Mouse (Mus musculus) intestine, embryonic 16.5 days (tissue): ENCODE measurements around the gene Trim62. TPM values are rescaled to one million over a fixed set of nuclear protein-coding genes. Genes with fewer than 3 reads are reported as not detected.

Experiments
- ATAC-seq: fragments of 200-750 bp; cut with Nextera tagmentation; 2 replicates; pipeline ENCODE4 v1.8.0; 2017; ENCODE audit warnings: moderate TSS enrichment, moderate library complexity
- H3K27ac ChIP-seq: fragments of 300-500 bp; sonication (generic); 2 replicates; pipeline ENCODE4 v1.5.1; 2014; ENCODE audit warnings: mild to moderate bottlenecking, low read length
- H3K27me3 ChIP-seq: fragments of 300-500 bp; sonication (generic); replicated peaks from 2 replicates; pipeline ENCODE4 v1.6.1; 2014; ENCODE audit warnings: low read length, control low read depth, mixed read lengths; ENCODE audit not compliant: control insufficient read depth, insufficient read depth
- H3K36me3 ChIP-seq: fragments of 300-500 bp; sonication (generic); 2 replicates; pipeline ENCODE4 v1.6.1; 2014; ENCODE audit warnings: low read length, control low read depth; ENCODE audit not compliant: control insufficient read depth, insufficient read depth
- H3K4me1 ChIP-seq: fragments of 300-500 bp; sonication (generic); 2 replicates; pipeline ENCODE4 v1.6.1; 2014; ENCODE audit warnings: low read length, control low read depth, mixed read lengths; ENCODE audit not compliant: control insufficient read depth, insufficient read depth
- H3K4me2 ChIP-seq: fragments of 300-500 bp; sonication (generic); 2 replicates; pipeline ENCODE4 v1.6.1; 2014; ENCODE audit warnings: low read depth, low read length, control low read depth
- H3K4me3 ChIP-seq: fragments of 300-500 bp; sonication (generic); 2 replicates; pipeline ENCODE4 v1.5.1; 2014; ENCODE audit warnings: mild to moderate bottlenecking, low read length
- H3K9ac ChIP-seq: fragments of 300-500 bp; sonication (generic); 2 replicates; pipeline ENCODE4 v1.6.1; 2014; ENCODE audit warnings: low read depth, low read length
- H3K9me3 ChIP-seq: fragments of 300-500 bp; sonication (generic); 2 replicates; pipeline ENCODE4 v1.6.1; 2016; ENCODE audit warnings: low read length, control low read depth; ENCODE audit not compliant: control insufficient read depth
- WGBS: fragments of 180-500 bp; shearing (Covaris S2); extraction: QIAGEN DNeasy Blood & Tissue Kit; methylation state at CpG from one replicate; pipeline ENCODE4 v1.1.7; 2014; 5-methylcytosine and 5-hydroxymethylcytosine counted together
- polyA plus RNA-seq: library from polyadenylated mRNA; unstranded; fragments of >200 nt; fragmentation: Nextera tagmentation; extraction: Ambion mirVana; gene quantifications from 2 replicates; pipeline ENCODE4 v1.2.1, GENCODE M21; 2015

Trim62 gene
- polyA plus RNA-seq, 1 experiment from 2014 or later: 2.2 TPM

- peaks cover 37% of the 10 kb centered on the region for H3K4me1 ChIP-seq
- WGBS: 85% methylated on average over 14 of the region's 14 CpGs
These were observed 17.1 kb downstream of the Trim62 start for GRCm38 (mm10) chr4:128900484-128900883.

DNA sequence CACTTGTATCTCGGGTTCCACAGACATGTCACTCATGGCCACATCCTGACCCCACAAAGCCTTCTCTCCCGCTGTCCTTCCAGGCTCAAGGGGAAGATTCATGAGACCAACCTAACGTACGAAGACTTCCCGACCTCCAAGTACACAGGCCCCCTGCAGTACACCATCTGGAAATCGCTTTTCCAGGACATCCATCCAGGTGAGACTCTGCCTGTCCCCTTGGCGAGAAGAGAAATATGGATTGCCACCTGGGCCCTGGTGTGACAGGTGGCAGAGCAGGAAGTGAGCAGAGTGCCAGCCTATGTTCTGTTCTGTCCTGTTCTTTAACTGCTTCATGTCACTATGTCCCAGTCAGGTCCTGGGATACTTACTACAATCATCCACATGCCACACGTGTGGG is 19.0 kb downstream of the Trim62 start:
- H3K36me3 ChIP-seq: 0 out of 2 replicates have a peak, but pooled peaks cover 6% of the 10 kb centered on the region
- H3K27ac ChIP-seq: no peak overlapping the region
- no peaks in the 10 kb centered on the region for H3K9me3 ChIP-seq
- H3K4me2 ChIP-seq: no peak overlapping the region
- 90% methylated on average over 8 of the region's 8 CpGs for WGBS
- H3K9ac ChIP-seq: no peak overlapping the region
- H3K4me3 ChIP-seq: no peak overlapping the region
- ATAC-seq: no peak
- peaks cover 37% of the 10 kb centered on the region for H3K4me1 ChIP-seq
- no peaks in the 10 kb centered on the region for H3K27me3 ChIP-seq

More at GRCm38 (mm10) chr4:128900484-128900883, 17.1 kb downstream of the Trim62 start:
- H3K27me3 ChIP-seq: no peaks in the 10 kb centered on the region
- 0 out of 2 replicates have a peak, but pooled peaks cover 6% of the 10 kb centered on the region for H3K36me3 ChIP-seq
- H3K4me3 ChIP-seq: no peak overlapping the region
- H3K4me2 ChIP-seq: no peak overlapping the region
- no peak overlapping the region for H3K27ac ChIP-seq
- no peak overlapping the region for H3K9ac ChIP-seq
- H3K9me3 ChIP-seq: no peaks in the 10 kb centered on the region
- ATAC-seq: no peak

- Histone ChIP-seq H3K4me3 (no peak overlapping the region), H3K9me3 (no peaks in the 10 kb centered on the region), H3K4me1 (peaks cover 21% of the 10 kb centered on the region), H3K27ac (no peak overlapping the region), H3K27me3 (no peaks in the 10 kb centered on the region), H3K36me3 (0 out of 2 replicates have a peak, but pooled peaks cover 6% of the 10 kb centered on the region), H3K4me2 (no peak overlapping the region), H3K9ac (no peak overlapping the region)
- 65% methylated on average over 8 of the region's 8 CpGs for WGBS
- ATAC-seq: no peak
These were observed 20.8 kb downstream of the Trim62 start for GRCm38 (mm10) chr4:128904035-128904800.

DNA sequence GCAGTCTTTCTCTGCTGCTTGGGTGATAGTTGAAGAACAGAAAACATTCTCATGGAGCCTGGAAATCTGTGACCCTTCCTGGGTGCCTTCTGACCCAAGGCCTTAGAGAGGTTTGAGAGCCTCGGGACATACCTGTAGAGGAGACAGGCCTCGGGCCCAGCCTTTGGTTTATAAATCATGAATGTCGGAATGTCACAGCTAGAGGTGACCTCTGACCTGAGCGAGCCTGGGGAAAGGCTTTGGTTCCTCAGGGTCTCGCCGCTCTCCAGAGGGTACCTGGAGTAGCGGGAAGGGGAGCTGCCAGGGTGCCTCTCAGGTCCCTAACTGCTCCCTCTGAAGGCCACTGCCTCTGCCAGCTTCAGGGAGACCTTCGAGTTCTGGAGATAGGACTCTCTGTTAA is 21.9 kb downstream of the Trim62 start:
- ATAC-seq: no peak
- Histone ChIP-seq H3K9ac (no peak overlapping the region), H3K27me3 (no peaks in the 10 kb centered on the region), H3K27ac (no peak overlapping the region), H3K36me3 (0 out of 2 replicates have a peak, but pooled peaks cover 6% of the 10 kb centered on the region), H3K4me1 (peaks cover 12% of the 10 kb centered on the region), H3K4me2 (no peak overlapping the region), H3K9me3 (no peaks in the 10 kb centered on the region), H3K4me3 (no peak overlapping the region)
- WGBS: 44% methylated on average over 8 of the region's 8 CpGs

DNA sequence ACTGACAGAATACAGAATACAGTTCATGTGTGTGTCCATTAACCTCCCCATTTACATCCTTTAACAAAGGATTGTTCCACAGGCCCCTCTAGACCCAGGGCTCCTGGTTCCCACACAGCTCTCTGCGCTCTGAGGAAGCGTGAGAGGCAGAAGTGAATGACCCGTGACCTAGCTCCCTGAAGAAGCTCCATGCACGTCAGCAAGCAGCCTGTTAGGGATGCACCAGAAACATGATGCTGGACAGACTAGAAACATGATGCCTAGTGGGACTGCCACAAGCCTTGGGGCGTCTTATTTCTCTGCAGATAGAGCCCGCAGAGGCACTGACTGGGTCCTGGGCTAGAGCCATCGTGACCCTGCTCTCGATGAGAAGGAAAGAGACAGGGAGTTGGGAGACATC is 23.4 kb downstream of the Trim62 start:
- Histone ChIP-seq H3K4me3 (no peak overlapping the region), H3K4me2 (no peak overlapping the region), H3K27me3 (no peaks in the 10 kb centered on the region), H3K36me3 (0 out of 2 replicates have a peak, but pooled peaks cover 6% of the 10 kb centered on the region), H3K27ac (no peak overlapping the region), H3K9ac (no peak overlapping the region), H3K9me3 (no peaks in the 10 kb centered on the region), H3K4me1 (peaks cover 12% of the 10 kb centered on the region)
- 61% methylated on average over 8 of the region's 8 CpGs for WGBS
- no peak for ATAC-seq

DNA sequence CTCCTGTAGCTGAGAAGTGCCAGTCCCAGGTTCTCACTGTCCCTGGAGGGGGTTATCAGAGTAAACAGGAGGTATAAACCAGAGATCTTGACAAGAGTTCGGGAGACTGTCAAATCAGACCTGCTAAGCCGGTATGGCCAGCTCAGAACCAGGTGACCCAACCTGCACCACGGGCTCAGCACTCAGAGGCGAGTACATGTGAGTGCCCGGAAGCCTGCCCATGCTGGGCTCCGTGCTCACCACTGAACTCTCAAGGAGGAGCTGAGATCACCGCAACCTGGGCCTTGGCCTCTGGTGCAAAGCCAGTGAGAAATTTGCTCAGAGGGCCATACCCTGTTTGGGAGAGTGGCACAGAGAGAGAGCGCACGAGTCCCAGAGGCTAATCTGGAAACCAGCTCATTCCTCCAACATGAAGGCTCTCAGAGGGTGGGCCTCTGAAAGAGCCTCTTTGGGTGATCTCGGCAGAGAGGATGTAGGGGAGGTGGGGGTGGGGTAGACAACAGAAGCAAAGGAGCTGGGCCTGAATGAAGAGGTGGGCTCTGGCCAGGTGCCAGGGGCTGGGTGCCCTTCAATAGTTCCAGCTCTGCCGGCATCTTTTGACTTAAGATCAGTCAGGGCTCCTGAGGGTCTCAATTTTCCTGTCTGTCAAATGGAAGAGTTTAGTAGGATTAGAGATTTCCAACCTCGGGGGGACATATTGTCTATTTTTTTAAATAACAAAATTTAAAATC is 24.0 kb downstream of the Trim62 start:
- ATAC-seq: no peak
- Histone ChIP-seq H3K36me3 (0 out of 2 replicates have a peak, but pooled peaks cover 6% of the 10 kb centered on the region), H3K9ac (no peak overlapping the region), H3K4me1 (peaks cover 12% of the 10 kb centered on the region), H3K4me3 (no peak overlapping the region), H3K27me3 (no peaks in the 10 kb centered on the region), H3K4me2 (no peak overlapping the region), H3K9me3 (no peaks in the 10 kb centered on the region), H3K27ac (no peak overlapping the region)
- WGBS: 65% methylated on average over 12 of the region's 12 CpGs

- Histone ChIP-seq H3K4me1 (peaks cover 12% of the 10 kb centered on the region), H3K9me3 (no peaks in the 10 kb centered on the region), H3K4me2 (no peak overlapping the region), H3K36me3 (no peaks in the 10 kb centered on the region), H3K9ac (no peak overlapping the region), H3K27ac (no peak overlapping the region), H3K27me3 (no peaks in the 10 kb centered on the region), H3K4me3 (no peak overlapping the region)
- ATAC-seq: no peak
- WGBS: 64% methylated on average over 24 of the region's 24 CpGs
These were observed 25.4 kb downstream of the Trim62 start for GRCm38 (mm10) chr4:128908586-128909377.

DNA sequence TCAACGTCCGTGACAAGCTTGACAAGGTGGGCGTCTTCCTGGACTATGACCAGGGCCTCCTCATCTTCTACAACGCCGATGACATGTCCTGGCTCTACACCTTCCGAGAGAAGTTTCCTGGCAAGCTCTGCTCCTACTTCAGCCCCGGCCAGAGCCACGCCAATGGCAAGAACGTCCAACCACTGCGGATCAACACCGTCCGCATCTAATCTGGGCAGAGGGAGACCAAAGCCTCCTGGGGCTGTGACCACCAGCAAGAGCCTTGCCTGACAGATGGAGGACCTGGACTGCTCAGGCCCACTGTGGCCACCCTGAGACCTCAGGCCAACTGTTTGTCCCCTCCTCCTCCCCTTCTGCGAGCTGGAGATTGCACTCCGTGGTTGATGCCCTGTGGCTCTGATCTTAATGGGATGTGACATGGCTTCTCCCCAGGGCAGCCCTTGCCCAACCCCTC is 26.0 kb downstream of the Trim62 start:
- Histone ChIP-seq H3K27me3 (no peaks in the 10 kb centered on the region), H3K9me3 (no peaks in the 10 kb centered on the region), H3K27ac (no peak overlapping the region), H3K4me2 (no peak overlapping the region), H3K36me3 (no peaks in the 10 kb centered on the region), H3K9ac (no peak overlapping the region), H3K4me3 (no peak overlapping the region), H3K4me1 (peaks cover 7% of the 10 kb centered on the region)
- 87% methylated on average over 14 of the region's 14 CpGs for WGBS
- ATAC-seq: no peak
